Mouse (Mus musculus) lung, postnatal 25 days (tissue): ENCODE measurements around the gene Traf3.

Experiments
- DNase-seq: peaks from one replicate; pipeline ENCODE4 v3.0.0; 2022; ENCODE audit warnings: low spot score

Gene Traf3

DNA sequence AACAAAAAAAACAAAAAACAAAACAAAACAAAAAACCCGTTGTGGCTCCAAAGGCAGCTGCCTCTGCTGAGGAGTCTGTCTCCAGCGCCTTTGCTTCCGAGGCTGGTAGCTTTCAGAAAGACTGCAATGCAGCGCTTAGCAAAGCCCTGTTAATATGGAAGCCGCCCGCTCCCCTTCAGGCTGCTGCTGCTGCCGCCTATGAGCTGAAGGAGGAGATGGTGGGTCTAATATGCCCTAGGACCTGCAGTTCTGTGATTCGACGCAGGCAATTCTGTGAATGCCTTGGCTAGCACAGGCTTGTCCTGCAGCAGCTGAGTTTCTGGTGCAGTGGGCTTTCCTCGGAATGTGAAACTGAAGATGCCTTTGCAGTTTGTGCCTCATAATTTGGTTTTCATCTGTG lies 36.9 kb downstream of the Traf3 start:
- DNase-seq: no peak

DNA sequence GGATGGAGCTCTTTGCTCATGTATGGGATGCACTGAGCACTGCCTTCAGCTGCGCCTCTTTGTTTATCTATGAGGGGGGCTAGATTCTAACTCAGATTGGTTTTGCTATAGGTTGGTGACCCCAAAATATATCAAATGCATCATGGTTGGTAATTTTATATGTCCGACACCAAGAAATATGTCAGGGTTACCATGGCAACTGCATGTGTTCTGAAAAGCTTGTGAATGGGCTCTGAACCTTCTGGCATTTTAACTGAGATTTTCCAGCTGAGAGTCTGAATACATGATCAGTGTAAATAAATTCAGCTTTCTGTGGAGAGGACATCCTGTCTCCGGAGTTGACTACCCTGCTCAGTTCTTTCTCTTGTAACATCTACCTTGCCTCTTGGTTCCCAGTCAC lies 37.8 kb downstream of the Traf3 start:
- DNase-seq: no peak

DNA sequence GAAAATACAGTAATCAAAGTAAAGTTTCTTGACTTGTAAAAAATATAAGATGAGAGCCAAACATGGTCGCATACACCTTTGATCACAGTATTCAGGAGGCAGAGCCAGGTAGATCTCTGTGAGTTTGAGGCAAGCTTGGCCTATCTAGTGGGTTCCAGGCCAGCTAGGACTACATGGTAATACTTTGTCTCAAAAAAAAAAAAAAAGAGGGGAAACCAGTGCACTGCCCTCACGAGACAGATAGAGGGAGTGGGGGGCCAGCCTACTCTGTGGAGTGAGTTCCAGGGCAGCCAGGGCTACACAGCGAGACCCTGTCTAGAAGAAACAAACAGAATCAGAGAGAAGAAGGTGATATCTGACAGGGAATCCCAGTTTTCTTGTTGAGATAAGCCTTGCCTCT lies 41.5 kb downstream of the Traf3 start:
- DNase-seq: no peak

DNA sequence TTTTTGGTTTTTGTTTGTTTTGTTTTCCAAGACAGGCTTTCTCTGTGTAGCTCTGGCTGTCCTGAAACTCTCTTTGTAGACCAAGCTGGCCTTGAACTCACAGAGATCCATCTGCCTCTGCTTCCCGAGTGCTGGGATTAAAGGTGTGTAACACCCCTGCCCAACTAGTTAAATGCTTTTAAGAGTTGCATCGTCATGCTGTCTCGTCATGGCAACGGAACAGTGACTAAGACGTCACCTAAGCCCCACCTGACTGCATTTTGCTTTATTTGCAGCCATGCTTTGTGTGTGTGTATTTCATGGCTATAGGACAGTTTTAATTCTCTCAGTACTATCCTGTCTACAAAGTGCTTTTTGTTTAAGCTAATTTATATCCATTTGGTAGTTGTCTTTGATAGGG lies 45.6 kb downstream of the Traf3 start:
- DNase-seq: no peak

DNA sequence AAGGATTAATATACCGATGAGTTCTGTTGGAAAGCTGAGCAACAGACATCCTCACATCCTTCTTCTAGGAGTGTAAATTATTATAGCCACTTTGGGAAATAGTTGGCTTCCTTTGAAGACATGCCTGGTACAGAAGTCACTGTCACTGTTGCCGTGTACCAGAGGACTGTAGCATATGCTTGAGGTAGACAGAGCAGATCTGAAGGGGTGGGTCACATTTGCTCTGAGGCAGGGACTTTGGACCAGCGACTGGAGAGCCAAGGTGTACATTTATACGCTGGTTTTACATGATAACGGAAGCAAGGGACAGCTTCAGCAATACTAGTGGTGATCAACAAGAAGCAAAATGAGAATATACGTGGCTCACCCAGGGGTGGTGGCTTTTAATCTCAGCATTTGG lies 52.7 kb downstream of the Traf3 start:
- DNase-seq: no peak

DNA sequence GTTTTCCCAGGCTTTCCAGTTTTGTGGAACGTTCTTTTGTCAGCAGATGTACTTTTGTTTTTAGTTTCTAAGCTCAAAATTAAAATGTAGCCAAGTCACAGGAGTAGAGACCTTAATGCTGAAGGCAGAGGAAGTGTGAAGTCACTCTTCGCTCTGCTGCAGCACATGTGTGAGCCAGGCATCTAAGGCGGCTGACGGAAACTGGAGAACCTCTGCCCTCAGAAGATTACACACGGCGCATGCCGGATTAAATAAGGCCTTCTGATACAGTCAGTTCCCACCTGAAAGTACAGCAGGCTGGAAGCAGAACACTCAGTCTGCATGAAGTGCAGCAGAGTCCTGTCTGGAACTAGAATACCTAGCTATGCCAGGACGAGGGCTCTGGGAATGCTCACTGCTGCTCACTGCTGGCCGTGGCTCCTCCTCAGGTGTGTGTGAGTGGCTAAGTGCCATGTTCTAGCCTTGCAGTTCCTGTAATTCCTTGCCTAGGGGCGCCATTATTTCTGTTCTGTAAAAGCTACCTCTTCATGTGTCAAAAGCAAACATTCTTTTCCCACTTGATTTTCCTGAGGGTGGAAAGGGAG lies 59.1 kb downstream of the Traf3 start:
- peak; percentile 31 for DNase-seq

DNA sequence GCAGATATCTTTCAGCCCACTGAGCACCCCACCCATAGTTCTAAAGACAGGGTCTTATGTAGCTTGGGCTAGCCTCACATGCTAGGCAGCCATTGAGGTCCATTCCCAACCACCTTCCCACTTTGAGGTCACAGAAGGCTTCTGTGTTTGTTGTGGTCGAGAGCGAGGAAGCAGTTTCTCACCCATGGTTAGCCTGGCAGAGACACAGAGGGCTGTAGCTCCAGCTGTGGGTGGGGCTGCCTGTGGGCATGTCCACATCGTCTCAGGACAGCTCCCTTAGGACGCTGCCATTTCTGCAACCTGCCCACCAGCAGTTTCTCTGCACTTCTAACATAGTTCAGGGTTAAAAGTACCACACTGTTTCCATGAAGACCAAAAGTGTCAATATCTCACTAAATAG lies 61.2 kb downstream of the Traf3 start:
- no peak for DNase-seq

DNA sequence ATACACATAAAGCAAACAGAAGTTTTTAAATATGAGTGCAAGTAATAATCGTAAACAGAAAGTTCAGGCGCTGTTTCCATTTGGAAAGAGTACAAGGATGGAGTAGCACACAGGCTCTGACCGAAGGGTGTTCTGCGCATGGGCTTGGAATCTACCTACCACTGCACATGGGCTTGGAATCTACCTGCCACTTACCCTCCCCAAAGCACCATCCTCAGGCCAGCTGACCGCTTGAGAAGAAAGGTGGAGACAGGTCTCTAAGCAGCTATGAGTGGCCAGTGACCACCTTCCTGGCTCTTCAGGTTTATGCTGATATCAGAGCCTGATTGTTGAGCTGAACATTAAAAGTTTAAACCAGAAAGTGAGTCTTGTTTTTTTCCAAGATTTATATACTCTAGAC lies 62.3 kb downstream of the Traf3 start:
- peak; percentile 46 for DNase-seq

DNA sequence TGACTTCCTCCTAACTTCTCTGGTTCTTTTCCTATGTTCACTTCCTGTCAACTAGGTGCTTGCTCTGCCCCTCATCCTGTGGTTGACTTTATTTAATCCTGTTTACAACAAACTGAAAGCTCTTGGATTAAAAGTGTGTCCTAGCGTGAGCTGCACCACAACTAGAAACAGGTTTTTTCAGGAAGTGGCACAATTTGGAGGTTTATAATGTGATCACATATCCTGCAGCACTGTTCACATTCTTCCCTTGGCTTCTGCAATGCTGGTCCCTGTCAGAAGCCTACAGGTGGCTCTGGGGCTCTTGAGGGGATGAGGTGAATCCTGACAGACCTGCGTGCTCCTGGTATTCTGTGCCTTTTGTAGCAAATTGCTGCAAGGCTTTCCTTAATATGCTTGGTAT lies 64.6 kb downstream of the Traf3 start:
- DNase-seq: no peak

DNA sequence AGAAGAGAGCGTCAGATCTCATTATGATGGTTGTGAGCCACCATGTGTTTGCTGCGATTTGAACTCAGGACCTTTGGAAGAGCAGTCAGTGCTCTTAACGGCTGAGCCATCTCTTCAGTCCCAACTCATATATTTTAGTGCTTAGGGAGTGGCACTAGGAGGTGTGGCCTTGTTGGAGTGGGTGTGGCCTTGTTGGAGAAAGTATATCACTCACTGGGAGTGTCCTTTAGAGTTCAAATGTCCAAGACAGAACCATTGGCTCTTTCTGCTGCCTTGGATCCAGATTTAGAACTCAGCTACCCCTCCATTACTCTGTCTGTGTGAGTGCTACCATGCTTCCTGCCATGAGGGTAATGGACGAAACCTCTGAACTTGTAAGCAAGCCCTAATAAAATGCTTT lies 67.6 kb downstream of the Traf3 start:
- no peak for DNase-seq

DNA sequence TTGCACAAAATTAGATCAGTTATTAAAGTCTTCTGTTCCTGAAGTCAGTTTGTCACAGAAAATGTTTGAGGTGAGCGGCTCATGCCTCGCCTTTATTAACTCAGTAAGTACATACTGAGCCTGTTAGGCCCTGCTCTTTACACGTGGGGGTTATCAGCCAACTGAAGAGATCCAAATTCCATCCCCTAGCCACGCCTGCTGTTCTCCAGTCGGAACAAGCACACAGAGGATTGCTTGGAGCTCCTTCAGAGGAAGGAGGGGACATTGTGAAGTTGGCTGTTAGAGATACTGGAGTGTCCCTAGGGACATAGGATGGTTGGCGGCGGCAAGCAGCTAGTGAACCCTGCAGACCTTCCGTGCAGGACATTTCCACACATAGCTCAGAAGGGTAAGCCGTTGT lies 68.2 kb downstream of the Traf3 start:
- DNase-seq: peak; percentile 63

DNA sequence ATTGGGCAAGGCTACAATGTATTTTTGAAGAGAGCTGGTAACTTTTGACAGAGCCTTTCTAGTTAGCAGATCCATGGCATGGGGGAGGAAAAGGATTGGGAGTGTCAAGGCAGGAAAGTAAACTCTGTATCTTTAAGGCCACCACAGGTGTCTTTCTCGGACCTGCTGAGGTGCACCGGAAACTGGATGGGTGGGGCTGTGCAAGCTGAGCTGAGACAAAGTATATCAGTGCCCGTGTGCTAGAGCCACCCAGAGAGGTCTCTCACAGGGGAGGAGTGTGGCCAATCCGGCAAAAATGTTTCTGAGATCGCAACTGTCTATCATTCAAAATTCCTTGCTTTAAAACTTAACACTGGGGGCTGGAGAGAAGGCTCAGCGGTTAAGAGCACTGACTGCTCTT lies 69.5 kb downstream of the Traf3 start:
- no peak for DNase-seq

DNA sequence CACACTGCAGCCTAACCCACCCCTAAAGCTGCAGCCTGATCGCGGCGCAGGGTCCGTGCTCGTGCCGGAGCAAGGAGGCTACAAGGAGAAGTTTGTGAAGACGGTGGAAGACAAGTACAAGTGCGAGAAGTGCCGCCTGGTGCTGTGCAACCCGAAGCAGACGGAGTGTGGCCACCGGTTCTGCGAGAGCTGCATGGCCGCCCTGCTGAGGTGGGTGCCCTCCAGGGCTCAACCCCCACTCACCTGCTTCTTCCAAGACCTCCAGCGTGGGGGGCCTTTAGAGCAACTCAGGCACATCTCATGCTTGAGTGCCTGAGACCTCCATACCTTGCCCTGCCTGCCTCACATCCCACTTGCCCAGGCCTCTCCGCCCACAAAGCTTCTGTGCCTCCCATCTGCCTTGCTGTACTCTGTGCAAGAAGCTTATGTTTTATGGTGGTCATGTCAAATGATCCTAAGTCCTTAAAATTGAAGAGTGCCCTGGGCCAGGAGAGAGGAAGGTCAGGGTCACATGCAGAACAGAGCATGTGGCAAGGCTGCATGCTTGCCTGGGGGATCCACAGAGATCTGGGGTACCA lies 71.5 kb downstream of the Traf3 start:
- no peak for DNase-seq

DNA sequence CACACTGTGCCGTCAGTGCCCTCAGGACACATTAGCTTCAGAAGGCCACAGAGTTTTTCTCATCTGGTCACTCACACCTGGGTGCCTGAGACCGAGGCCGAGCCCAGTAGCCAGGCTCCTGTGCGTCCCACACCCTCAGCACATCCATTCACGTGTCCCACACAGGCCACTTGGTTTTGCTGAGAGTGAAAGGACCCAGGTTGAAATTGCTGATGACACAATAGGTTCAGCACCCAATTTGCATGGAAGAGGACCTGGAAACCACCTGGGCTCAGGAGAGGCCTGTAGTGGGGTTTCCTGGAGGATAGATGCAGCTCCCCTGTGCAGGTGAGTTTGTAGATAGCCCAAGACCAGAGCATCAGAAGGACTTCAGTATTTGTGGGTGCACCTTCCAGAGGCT lies 72.2 kb downstream of the Traf3 start:
- no peak for DNase-seq

DNA sequence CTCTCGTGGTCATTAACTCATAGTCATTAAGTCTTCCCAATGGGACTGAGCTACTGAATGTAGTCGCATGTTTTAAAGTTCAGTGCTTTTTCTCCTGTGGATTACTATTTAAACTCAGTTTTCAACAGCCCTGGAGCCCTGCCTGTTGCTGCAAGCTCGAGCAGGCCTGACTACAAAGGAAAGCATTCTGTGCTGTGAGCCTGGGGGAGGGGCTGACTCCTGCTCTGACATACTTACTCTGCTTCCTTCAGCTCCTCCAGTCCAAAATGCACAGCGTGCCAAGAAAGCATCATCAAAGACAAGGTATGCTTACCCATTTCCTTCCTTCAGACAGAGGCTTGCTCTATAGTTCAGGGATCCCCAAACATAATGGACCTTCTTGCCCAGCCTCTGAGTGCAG lies 72.6 kb downstream of the Traf3 start:
- no peak for DNase-seq

DNA sequence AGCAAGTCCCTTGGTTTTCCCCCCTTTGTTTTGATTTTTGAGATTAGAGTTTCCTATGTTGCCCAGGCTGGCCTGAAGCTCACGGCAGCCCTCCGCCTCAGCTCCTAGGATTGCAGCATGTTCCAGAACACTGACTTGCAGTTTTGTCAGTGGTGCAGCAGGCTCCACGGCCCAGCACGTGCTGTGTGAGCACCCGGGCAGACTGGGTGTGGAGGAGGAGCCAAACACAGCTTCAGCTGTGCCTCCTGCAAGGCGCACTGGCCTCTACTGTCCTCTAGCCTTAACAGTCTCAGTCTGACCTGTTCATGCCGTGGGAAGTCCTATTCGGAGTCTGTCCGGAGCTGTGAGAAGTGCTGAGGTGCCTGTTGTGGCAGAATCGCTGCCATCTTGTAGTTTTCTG lies 73.8 kb downstream of the Traf3 start:
- no peak for DNase-seq

DNA sequence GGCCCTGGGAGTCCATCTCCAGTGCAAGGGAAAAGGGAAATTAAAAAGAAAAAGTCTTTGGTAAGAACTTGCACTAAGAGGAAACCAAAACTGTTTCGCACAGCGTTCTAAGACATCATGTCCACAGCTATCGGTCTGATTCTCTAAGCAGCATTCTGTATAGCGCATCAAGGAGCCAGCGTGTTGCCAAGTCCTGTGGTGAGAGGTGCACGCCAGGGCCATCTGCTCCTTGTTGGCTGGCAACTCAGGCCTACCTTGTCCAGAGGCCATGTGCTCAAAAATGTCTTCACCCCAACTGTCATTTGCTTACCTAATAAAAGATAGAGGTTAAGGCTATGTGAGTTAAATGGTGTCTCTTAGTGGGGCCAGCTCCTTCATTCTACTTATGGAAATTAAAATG lies 75.7 kb downstream of the Traf3 start:
- no peak for DNase-seq

DNA sequence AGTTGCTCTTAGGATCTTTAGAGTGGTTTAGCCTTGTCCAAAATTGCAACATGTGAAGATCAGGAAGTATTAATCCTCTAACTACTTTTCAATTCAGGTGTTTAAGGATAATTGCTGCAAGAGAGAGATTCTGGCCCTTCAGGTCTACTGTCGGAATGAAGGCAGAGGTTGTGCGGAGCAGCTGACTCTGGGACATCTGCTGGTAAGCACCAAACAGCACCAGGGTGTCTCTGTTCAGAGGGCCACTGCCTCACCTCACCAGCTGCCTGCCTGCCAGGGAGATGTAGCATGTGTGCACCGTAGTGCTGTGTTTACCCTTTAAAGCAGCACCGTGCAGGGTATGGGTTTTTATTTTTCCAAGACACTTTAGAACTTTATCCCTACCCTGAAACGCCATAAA lies 76.2 kb downstream of the Traf3 start:
- DNase-seq: no peak

DNA sequence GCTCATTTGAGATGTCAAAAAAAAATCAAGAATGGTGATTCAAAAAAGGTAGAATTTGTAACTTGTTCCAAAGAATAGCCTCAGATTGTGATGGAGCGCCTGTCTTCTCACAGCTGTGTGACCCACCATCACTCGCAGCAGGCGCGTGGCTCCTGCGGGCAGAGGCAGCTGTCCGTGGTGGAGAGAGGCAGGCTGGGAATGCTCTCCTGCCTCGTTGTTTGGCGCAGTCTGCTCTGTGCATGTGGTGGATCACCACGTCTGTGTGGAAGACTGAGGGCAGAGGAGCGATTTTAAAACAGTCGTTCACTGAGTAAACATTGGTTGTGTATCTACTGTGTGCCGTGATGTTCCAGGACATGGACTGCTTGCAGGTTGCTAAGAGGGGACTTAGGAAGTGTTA lies 77.6 kb downstream of the Traf3 start:
- DNase-seq: no peak

DNA sequence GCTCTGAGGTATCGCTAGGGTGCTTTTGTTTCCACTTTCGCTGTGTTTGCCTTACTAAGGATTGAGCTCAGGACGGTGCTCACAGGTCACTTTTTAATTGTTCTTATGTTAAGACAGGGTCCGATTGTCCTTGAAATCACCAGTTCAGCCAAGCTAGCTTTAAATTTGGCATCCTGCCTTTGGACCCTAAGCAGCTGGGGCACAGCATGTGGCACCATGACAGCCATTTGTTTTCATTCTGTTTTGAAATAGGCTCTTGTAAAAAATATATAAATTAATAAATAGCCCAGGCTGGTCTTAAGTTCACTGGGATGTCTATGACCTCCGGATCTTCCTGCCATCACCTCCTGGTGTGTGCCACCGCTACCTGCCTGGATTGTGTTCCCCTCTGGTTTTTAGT lies 78.9 kb downstream of the Traf3 start:
- DNase-seq: no peak

DNA sequence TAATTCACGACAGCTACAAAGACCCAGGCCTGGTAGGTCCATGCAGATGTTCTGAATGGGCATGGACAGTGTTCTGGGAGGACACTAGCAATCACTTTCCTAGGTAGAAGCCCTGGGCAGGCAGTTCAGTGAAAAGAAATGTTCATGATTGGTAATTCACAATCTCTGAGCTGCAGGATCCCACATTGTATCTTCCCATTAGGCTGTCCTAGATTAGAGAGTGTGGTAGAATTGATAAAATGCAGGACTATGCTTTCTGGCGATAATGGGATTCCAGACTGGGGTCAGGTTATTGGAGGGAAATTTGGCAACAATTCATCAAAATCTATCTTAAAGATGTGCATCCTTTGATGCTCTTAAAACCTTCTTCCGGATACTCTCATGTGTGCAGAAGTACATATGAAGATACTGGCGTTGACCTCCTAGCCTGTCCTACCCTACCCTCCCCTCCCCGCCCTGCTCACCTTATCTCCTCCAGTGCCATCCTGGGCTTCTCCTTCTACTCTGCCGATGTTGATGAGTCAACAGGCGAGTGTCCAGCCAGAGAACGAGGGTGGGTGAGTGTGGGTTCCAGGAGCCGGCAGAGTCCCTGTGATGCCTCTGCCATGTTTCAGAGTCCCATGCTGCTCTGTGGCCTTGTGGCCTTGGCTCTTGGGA lies 80.8 kb downstream of the Traf3 start:
- DNase-seq: no peak

DNA sequence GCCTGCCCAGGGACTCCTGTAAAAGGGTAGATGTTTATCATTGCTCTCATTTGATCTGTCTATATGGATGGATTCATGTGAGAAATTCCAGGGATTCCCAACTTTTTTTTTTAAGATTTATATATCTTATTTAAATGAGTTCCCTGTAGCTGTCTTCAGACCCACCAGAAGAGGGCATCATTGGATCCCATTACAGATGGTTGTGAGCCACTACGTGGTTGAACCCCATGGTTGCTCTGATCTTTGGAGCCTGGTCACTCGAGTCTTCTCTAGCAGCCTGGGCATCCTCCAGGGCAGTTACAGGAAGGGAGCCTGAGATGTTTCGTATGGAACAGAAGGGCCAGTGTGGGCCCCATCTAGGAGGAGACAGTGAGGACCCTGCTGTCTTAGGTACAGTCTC lies 82.9 kb downstream of the Traf3 start:
- no peak for DNase-seq

DNA sequence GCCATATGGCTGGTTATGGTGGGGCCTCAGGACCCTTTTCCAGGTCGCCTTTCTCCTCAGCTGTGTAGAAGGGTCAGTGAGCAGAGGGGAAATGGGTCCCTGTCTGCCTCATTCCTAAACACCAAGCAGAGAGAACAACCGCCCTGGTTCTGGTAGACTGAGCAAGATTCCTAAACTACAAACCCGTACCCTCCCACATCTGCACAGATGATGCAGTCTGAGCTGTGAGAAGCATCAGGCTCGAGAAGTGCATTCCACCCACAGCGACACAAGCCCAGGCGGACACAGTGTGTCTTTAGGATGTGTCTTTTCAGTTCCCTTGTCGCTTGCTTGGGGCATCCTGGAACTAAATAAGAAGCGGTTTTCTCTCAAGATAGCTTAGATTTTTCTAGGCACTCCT lies 83.9 kb downstream of the Traf3 start:
- no peak for DNase-seq

DNA sequence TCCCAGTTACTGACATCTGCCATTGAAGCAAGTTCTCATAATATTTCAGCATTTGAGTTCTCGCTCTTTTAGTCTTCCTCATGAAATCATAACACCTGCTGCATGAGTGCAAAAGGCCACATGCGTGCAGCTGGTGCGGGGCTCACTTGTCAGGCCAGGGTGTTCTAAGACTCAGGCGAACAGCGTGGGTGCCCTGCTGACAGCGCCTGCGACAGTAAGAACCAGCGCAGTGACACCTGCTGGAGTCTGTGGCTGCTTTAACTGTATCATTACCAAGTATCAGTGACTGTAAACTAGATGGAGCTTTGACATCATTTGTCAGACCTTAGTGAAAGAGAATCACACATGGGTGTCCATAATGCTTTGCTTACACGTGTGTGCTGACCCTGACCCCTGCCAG lies 85.1 kb downstream of the Traf3 start:
- no peak for DNase-seq
